Mouse (Mus musculus): ENCODE results near the gene Pex5l.

The Pex5l gene

DNA sequence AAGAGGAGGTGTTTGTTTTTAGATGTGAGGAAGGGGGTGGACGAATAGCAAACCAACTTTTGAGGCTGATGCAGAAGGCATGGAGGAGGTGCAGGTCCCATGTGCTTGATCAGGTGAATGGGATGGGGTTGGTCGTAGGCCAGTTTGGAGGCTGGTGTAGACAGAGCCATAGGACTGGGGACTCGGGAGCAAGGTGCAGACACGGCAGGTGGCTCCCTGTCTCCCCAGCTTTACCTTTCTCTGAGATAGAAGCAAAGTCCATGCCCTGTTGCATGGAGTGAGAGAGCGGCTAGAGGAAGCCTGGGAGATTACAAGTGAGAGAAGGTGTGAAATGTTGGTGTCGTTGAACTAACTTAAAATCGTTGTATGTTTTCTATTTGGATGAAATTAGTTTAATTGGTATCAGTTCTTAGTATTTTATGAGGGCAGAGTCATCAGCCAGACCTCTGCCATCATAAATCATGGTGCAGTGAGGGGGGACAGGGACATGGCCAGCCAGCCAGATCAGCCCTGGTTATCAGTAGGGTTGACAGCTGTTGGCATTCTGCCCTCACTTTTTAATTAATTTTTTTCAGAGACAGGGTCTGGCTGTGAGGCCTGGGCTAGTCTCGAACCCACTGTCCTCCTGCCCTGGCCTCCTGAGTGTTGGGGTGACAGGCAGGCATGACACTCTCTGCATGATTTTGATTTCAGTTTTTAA, 203.1 kb downstream of the Pex5l start:
- no peak for DNase-seq (ENCODE audit: low read depth)

DNA sequence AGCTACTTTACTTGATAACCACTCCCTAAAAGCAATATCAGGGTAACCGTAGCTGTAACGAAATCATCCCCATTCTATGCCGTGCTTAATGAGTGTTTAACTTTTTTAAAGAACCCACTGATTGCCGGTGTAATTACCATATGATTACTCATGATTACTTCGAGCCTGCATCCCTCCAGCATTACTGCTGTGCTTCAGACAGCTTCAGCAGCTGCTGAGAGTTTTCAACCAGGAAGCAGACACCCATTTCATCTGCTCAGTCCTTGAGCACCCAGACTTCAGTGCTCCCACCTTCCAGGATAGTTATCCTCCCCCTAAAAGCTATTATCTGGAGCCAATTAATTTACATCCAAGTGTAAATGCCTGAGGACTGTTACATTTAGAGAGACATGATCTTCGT, 218.9 kb downstream of the Pex5l start:
- no peak for DNase-seq (ENCODE audit: low read depth)

DNA sequence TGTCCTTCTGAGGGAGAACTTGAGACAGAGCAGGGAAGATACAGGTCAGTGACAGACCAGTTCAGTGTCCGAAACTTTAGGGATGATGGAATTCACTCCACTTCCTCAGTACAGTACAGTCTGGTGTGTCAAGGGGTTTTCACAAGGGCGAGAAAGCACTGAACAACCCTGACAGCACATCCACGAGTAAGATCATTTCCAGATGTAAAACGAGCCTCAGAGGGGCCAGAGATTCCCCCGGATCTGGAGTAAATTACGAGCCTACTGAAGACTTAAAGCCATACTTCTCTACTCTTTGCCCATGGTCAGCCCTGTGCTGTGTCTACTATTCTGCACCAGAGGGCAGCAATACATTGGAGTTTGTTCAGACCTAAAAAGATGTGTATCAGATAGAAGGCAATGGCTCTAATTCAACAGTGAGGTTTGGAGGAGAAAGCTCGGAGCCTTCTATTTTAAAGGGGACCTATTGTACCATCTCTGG, 232.9 kb downstream of the Pex5l start:
- DNase-seq (ENCODE audit: low read depth) = no peak

DNA sequence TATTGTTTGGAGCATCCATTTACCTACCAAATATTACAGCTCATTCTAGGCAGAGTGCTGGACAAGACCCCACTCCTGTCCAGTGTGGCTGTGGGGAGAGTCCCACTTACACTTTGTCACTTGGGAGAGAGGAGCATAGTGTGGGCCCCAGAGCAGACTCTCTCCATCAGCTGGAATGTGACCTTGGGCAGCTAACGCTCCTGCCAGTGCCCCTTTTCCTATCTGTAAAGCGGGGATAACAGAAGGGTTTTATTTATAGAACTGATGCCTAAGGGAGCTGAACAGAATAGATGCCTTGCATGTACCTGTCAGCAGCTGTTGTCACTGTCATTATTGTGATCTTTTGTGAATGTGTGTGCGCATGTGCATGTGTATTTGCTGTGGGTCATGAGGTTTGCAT, 234.6 kb downstream of the Pex5l start:
- DNase-seq (ENCODE audit: low read depth) = no peak

DNA sequence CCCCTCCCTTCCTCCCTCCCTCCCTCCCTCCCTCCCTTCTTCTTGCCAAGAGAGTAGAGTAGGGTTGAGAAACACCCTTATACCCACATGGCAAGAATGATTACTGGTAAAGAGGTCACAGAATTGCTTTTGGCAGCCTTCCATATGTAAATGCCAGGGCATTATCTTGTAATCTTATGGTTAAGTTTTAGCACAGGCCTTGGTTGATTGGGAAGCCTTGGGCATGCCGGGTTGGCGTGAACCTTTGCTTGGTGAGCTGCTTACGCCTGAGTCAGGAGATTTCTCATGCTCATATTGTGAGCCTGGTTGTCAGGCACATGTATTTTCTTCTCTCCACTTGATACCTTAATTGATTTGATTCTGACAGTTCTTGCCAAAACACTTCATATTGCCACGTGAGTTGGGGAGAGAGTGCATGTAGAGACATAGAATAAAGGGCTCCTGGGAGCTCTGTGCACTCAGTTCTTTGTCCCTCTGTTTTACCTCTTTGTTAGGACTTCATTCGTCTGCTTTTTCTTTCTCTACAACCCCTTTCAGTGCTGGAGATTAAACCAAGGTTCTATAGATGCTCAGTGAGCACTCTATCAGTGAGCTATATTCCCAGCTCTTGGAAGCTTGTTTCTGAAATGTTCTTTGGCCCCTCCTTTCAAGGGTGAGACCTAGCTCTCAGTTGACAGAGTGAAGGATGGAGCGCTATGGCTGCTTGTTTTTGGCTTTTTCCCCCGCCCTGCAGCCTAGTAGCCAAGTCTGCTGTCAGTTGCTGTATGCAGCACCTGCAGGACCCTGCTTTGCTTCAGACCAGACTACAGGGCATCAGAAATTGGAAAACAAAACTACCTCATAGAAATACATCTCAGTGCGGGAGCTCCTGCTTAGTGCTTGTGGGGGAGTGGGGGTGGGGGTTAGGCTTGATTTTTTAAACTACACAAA, 236.9 kb downstream of the Pex5l start:
- no peak for DNase-seq (ENCODE audit: low read depth)

DNA sequence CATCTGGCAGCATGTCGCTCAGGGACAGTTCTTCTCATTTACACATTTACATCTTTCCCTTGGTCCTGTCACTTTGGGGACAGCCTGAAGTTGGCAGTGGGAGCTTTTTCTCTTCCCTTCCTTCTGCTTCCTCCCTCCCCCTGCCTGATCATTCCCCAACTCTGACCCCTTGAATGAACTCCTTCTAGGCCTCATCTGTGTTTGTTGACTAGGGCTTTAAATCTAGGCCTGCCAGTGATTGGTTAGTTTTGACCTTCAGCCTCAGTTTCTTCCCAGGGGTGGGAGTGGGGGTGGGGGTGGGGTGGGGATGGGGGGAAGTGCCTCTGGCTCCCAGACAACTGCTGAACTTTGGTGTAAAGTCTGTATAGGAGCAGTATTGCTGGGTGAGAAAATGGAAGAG, 238.4 kb downstream of the Pex5l start:
- DNase-seq (ENCODE audit: low read depth) = no peak

DNA sequence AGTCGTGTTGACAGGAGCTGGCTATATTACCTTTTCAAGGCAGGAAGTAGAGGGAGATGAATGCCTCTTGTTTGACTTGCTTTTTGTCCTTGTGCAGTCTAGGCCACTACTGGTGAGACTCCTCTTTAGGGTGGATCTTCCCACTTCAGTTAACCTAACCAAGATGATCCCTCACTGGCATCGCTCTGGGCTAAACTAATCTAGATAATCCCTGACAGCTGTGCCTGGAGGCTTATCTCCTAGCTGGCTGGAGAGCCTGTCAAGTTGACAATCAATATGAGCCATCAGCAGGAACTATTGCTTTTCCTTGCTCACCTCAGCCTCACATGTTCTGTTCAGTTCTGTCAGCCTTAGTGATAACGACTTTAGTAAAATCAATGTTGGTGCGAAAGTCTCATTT, 239.6 kb downstream of the Pex5l start:
- DNase-seq (ENCODE audit: low read depth) = no peak
